Mouse (Mus musculus): ENCODE measurements around the gene Parp16. TPM values are rescaled to one million over a fixed set of nuclear protein-coding genes. Genes with fewer than 3 reads are reported as not detected.
"Not testable (repeated sequence)": the region's sequence is repeated elsewhere in the genome, so short reads cannot be mapped to it uniquely, and the experiment has no call there.

Parp16 gene
- polyA plus RNA-seq, 1 experiment from 2014 or later: 5.1 TPM

GRCm38 (mm10) chr9:65281536-65282151 is 86.5 kb downstream of the Parp16 start:
- Histone ChIP-seq H3K4me3 (no peak overlapping the region), H3K4me2 (no peak overlapping the region), H3K27me3 (0 out of 2 replicates have a peak, but pooled peaks cover 3% of the 10 kb centered on the region), H3K9ac (0 out of 2 replicates have a peak overlapping the region, but pooled peaks have one; percentile 28), H3K9me3 (replicated peaks) (no peaks in the 10 kb centered on the region), H3K4me1 (peaks cover 7% of the 10 kb centered on the region; the same call in 1 of the 2 replicates), H3K36me3 (ENCODE audit: poor library complexity, severe bottlenecking) (no peaks in the 10 kb centered on the region), H3K27ac (peak overlapping the region; percentile 14; the same call in 1 of the 2 replicates)
- 69% methylated on average over 5 of the region's 5 CpGs for WGBS
- no peak for ATAC-seq

GRCm38 (mm10) chr9:65283301-65283700 is 88.1 kb downstream of the Parp16 start:
- Histone ChIP-seq H3K9ac (no peak overlapping the region), H3K4me2 (no peak overlapping the region), H3K4me1 (peaks cover 7% of the 10 kb centered on the region; the same call in 1 of the 2 replicates), H3K27me3 (0 out of 2 replicates have a peak, but pooled peaks cover 3% of the 10 kb centered on the region), H3K27ac (no peak overlapping the region), H3K4me3 (no peak overlapping the region), H3K36me3 (ENCODE audit: poor library complexity, severe bottlenecking) (no peaks in the 10 kb centered on the region), H3K9me3 (replicated peaks) (no peaks in the 10 kb centered on the region)
- WGBS: 5% methylated on average over 3 of the region's 3 CpGs
- peak; percentile 70 for ATAC-seq

- H3K9me3 ChIP-seq (replicated peaks); H3K27me3 ChIP-seq; H3K27ac ChIP-seq; H3K4me3 ChIP-seq; H3K36me3 ChIP-seq (ENCODE audit: poor library complexity, severe bottlenecking); H3K4me1 ChIP-seq; H3K4me2 ChIP-seq; H3K9ac ChIP-seq; ATAC-seq: not testable (repeated sequence)
- WGBS: 90% methylated on average over 5 of the region's 5 CpGs
Measured at GRCm38 (mm10) chr9:65288252-65288651, 93.1 kb downstream of the Parp16 start.

Other genes starting within 250 kb of the Parp16 start
- gene Slc24a1, start 243.7 kb upstream of the Parp16 start, polyA plus RNA-seq (2015; fragmentation: Nextera tagmentation; extraction: Ambion mirVana): 0.05 and 0.08 TPM in 2 replicates
- 50.4 and 57.4 TPM in 2 replicates for gene Ints14, start 234.4 kb upstream of the Parp16 start, polyA plus RNA-seq (2015; fragmentation: Nextera tagmentation; extraction: Ambion mirVana)
- 151 and 159 TPM in 2 replicates for gene Hacd3, start 173.7 kb upstream of the Parp16 start, polyA plus RNA-seq (2015; fragmentation: Nextera tagmentation; extraction: Ambion mirVana)
- 34.9 and 41.2 TPM in 2 replicates for gene Dpp8, start 162.9 kb upstream of the Parp16 start, polyA plus RNA-seq (2015; fragmentation: Nextera tagmentation; extraction: Ambion mirVana)
- gene Igdcc4, start 93.9 kb upstream of the Parp16 start, polyA plus RNA-seq (2015; fragmentation: Nextera tagmentation; extraction: Ambion mirVana): 10.5 and 10.8 TPM in 2 replicates
- gene Igdcc3, start 54.2 kb upstream of the Parp16 start, polyA plus RNA-seq (2015; fragmentation: Nextera tagmentation; extraction: Ambion mirVana): 13.2 and 16.0 TPM in 2 replicates
- gene Cilp, start 69.8 kb downstream of the Parp16 start, polyA plus RNA-seq (2015; fragmentation: Nextera tagmentation; extraction: Ambion mirVana): 0.28 and 0.64 TPM in 2 replicates
- 44.4 and 44.5 TPM in 2 replicates for gene Clpx, start 98.9 kb downstream of the Parp16 start, polyA plus RNA-seq (2015; fragmentation: Nextera tagmentation; extraction: Ambion mirVana)
- gene Pdcd7, start 150.8 kb downstream of the Parp16 start, polyA plus RNA-seq (2015; fragmentation: Nextera tagmentation; extraction: Ambion mirVana): 8.3 and 8.5 TPM in 2 replicates
- gene Ubap1l, start 165.7 kb downstream of the Parp16 start, polyA plus RNA-seq (2015; fragmentation: Nextera tagmentation; extraction: Ambion mirVana): 0.30 and 0.58 TPM in 2 replicates
- gene Kbtbd13, start 196.3 kb downstream of the Parp16 start, polyA plus RNA-seq (2015; fragmentation: Nextera tagmentation; extraction: Ambion mirVana): 0.50 and 0.70 TPM in 2 replicates
- 6.3 and 6.5 TPM in 2 replicates for gene Rasl12, start 203.2 kb downstream of the Parp16 start, polyA plus RNA-seq (2015; fragmentation: Nextera tagmentation; extraction: Ambion mirVana)
- not detected in 2 replicates for gene Slc51b, start 227.6 kb downstream of the Parp16 start, polyA plus RNA-seq (2015; fragmentation: Nextera tagmentation; extraction: Ambion mirVana)
- 20.9 and 21.2 TPM in 2 replicates for gene Mtfmt, start 240.4 kb downstream of the Parp16 start, polyA plus RNA-seq (2015; fragmentation: Nextera tagmentation; extraction: Ambion mirVana)

All from forebrain, embryonic 13.5 days (tissue).